Mouse (Mus musculus): ENCODE data around the gene Sox11. TPM values are rescaled to one million over a fixed set of nuclear protein-coding genes. Genes with fewer than 3 reads are reported as not detected.

Gene Sox11
- 949 and 1,162 TPM in 2 replicates for polyA plus RNA-seq (2015; fragmentation: Nextera tagmentation; extraction: Ambion mirVana)

DNA sequence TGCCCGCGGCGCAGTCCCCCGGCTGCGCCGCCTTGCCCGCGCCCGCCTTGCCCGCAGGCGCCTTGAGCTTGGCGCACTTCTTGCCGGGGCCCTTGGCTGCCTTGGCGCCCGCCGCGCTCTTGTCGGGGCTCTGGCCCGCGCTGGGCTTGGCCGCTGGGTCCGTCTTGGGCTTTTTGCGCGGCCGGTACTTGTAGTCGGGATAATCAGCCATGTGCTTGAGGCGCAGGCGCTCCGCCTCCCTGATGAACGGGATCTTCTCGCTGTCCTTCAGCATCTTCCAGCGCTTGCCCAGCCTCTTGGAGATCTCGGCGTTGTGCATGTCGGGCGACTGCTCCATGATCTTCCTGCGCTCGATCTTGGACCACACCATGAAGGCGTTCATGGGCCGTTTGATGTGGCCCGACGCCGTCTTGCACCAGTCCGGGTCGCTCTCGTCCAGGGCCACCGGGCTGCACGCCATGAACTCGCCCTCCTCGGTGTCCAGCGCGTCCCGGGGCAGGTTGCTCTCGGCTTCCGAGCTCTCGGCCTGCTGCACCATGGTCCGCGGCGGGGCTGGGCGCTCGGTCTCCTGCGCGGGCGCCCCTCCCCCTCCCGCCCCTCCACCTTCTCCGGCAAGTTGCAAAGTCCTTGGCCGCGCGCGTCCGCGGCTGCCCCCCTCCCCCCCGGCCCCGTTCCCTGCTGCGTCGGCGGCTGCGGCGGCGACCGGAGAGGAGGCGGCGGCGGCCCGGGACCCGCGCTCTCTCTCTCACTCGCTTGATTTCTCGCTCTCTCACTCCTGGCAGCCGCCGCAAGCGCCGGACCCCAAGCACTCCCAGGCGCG lies at the start of gene Sox11:
TSS of gene Sox11 (minus strand) at position 704 of the 820 bp plus-strand sequence.
- H3K36me3 ChIP-seq (ENCODE audit: control insufficient read depth, insufficient read depth) = no peaks in the 10 kb centered on the region; the same call in 1 of the 2 replicates
- WGBS = under 1% methylated on average over 70 of the region's 95 CpGs
- peak; percentile 3 for ATAC-seq

DNA sequence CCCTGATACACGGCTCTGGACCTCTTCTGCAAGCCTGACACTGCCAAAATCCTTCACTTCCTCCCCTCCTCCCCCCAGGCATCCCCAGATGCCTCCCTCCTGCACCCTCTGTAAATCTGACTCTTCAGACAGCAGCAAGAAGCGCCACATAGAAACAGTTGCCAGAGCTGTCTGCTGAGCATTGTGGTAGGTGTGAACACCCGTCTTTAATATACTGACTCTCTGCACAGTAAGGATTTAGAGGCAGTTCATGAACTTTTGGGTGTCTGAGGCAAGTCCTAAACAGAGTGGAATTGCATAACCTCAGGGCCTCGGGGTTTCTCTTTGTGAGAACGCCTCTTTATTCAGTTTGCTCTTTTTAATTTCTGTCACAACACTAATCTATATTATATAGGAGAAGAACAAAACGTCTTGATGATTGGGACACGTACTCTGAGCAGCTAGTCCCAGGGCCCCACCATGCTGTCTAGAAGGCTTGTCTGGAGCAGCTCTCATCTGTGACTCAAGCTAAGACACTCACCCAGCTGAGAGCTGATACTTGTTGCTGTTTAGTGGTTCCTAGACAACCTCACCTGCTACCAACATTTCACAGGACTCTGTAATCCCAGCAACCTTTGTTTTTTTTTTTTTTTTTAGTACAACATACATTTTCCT lies 49.4 kb upstream of the Sox11 start:
- Histone ChIP-seq H3K4me2 (ENCODE audit: low read length) (no peak overlapping the region), H3K4me3 (replicated peaks; ENCODE audit: low read length) (no peak overlapping the region), H3K4me1 (replicated peaks; ENCODE audit: control insufficient read depth, insufficient read depth, low read length) (peaks cover 5% of the 10 kb centered on the region; the same call in 1 of the 2 replicates), H3K27ac (ENCODE audit: low read length) (no peak overlapping the region), H3K36me3 (ENCODE audit: control insufficient read depth, insufficient read depth) (no peaks in the 10 kb centered on the region), H3K9me3 (ENCODE audit: control insufficient read depth, low read length) (no peaks in the 10 kb centered on the region), H3K27me3 (replicated peaks; ENCODE audit: control insufficient read depth, insufficient read depth, low read length) (no peaks in the 10 kb centered on the region), H3K9ac (replicated peaks; ENCODE audit: low read depth, low read length) (no peak overlapping the region)
- peak; percentile 26; the same call in 1 of the 2 replicates for ATAC-seq
- 14% methylated on average over 7 of the region's 7 CpGs for WGBS

More for the DNA sequence above, at the start of gene Sox11:
- Histone ChIP-seq H3K4me2 (ENCODE audit: low read length) (peak within 1 kb of the TSS; percentile 68), H3K27me3 (replicated peaks; ENCODE audit: control insufficient read depth, insufficient read depth, low read length) (no peaks in the 10 kb centered on the region), H3K4me3 (replicated peaks; ENCODE audit: low read length) (peak within 1 kb of the TSS; percentile 90), H3K9me3 (ENCODE audit: control insufficient read depth, low read length) (no peaks in the 10 kb centered on the region), H3K27ac (ENCODE audit: low read length) (peak within 1 kb of the TSS; percentile 100), H3K9ac (replicated peaks; ENCODE audit: low read depth, low read length) (peak within 1 kb of the TSS; percentile 91), H3K4me1 (replicated peaks; ENCODE audit: control insufficient read depth, insufficient read depth, low read length) (peaks cover 10% of the 10 kb centered on the region)

DNA sequence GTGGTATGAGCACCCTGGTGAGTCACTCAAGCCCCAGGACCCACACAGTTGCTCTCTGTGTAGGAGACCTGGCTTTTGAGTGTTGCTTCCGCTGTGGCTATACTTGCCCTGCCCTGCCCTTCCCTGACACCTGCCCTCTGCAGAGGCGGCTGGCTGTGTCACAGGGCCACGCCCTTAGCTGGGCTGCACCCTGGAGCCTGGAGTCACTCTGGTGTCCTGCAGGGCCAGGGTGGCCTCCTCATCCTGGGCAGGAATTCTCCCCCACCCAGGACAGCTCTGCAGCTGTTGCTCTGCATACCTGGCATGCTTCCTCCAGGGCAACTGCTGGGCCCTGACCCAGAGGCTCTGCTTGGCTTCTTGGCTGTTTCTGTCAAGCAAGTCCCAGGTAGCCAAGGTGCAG lies 48.1 kb upstream of the Sox11 start:
- H3K4me2 ChIP-seq (ENCODE audit: low read length) = no peak overlapping the region
- H3K36me3 ChIP-seq (ENCODE audit: control insufficient read depth, insufficient read depth) = no peaks in the 10 kb centered on the region
- H3K27me3 ChIP-seq (replicated peaks; ENCODE audit: control insufficient read depth, insufficient read depth, low read length) = no peaks in the 10 kb centered on the region
- no peak overlapping the region for H3K27ac ChIP-seq (ENCODE audit: low read length)
- no peaks in the 10 kb centered on the region for H3K9me3 ChIP-seq (ENCODE audit: control insufficient read depth, low read length)
- H3K9ac ChIP-seq (replicated peaks; ENCODE audit: low read depth, low read length) = no peak overlapping the region
- no peak for ATAC-seq
- H3K4me3 ChIP-seq (replicated peaks; ENCODE audit: low read length) = no peak overlapping the region
- 78% methylated on average over 3 of the region's 3 CpGs for WGBS
- H3K4me1 ChIP-seq (replicated peaks; ENCODE audit: control insufficient read depth, insufficient read depth, low read length) = peaks cover 5% of the 10 kb centered on the region; the same call in 1 of the 2 replicates

DNA sequence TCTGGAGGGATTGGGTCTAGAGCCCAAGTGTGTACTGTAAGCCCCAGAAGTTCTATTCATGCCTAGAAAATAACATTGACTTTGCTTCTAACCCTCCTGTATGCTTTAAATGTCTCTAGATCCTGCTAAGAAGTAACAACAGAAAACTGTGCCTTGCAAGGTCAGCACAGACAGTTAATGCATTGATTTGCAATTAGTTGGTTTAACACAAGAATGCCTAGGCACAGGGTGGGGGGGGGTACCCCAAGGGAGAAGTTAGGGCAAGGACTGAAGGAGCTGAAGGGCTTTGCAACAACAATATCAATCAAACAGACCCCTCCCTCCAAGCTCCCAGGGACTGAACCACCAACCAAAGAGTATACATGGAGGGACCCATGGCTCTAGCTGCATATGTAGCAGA lies 47.1 kb upstream of the Sox11 start:
- H3K4me1 ChIP-seq (replicated peaks; ENCODE audit: control insufficient read depth, insufficient read depth, low read length) = peaks cover 8% of the 10 kb centered on the region; the same call in 1 of the 2 replicates
- H3K36me3 ChIP-seq (ENCODE audit: control insufficient read depth, insufficient read depth) = no peaks in the 10 kb centered on the region
- H3K27ac ChIP-seq (ENCODE audit: low read length) = no peak overlapping the region
- no peak overlapping the region for H3K9ac ChIP-seq (replicated peaks; ENCODE audit: low read depth, low read length)
- H3K4me2 ChIP-seq (ENCODE audit: low read length) = no peak overlapping the region
- no peaks in the 10 kb centered on the region for H3K9me3 ChIP-seq (ENCODE audit: control insufficient read depth, low read length)
- ATAC-seq = no peak
- no peak overlapping the region for H3K4me3 ChIP-seq (replicated peaks; ENCODE audit: low read length)
- H3K27me3 ChIP-seq (replicated peaks; ENCODE audit: control insufficient read depth, insufficient read depth, low read length) = no peaks in the 10 kb centered on the region

DNA sequence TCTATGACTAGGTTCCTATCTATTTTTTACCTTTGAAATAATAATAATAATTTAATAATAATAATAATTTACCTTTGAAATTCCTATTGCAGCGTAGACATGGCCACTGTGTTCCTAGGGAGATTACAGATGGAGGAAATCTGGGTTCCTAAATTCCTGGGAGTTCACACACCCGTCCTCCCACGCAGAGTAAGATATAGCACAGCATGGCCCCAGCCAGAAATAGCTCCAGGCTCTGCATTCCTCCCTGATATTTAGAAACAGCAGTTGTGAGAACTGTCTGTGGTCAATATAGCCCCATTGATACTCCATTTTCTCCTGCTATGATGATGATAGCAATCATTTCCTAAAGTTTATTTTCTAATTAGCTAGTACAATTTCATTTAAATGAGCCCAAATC lies 30.1 kb upstream of the Sox11 start:
- ATAC-seq = no peak
- H3K27me3 ChIP-seq (replicated peaks; ENCODE audit: control insufficient read depth, insufficient read depth, low read length) = no peaks in the 10 kb centered on the region
- H3K9ac ChIP-seq (replicated peaks; ENCODE audit: low read depth, low read length) = no peak overlapping the region
- H3K36me3 ChIP-seq (ENCODE audit: control insufficient read depth, insufficient read depth) = no peaks in the 10 kb centered on the region
- no peaks in the 10 kb centered on the region for H3K9me3 ChIP-seq (ENCODE audit: control insufficient read depth, low read length)
- WGBS = 86% methylated on average over 3 of the region's 3 CpGs
- no peaks in the 10 kb centered on the region for H3K4me1 ChIP-seq (replicated peaks; ENCODE audit: control insufficient read depth, insufficient read depth, low read length)
- H3K27ac ChIP-seq (ENCODE audit: low read length) = no peak overlapping the region
- no peak overlapping the region for H3K4me2 ChIP-seq (ENCODE audit: low read length)
- H3K4me3 ChIP-seq (replicated peaks; ENCODE audit: low read length) = no peak overlapping the region

DNA sequence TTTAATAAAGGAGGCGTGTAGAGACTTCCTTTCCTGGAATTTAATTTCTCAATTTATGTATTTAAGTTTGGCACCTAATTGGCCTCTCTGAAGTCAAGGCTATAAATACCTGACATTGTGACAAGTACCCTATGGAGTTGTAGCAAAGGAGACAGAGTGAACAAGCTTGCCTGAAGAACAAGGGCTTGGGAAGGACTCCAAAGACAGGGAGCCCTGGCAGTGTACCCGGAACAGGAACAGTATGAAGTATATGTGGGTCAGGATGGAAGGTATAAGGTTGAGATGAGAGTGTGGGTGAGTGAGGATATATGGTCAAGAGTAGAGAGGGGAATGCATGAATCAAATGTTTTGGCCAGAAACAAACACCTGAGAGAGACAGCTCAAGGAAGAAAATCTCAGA lies 28.4 kb upstream of the Sox11 start:
- no peak overlapping the region for H3K27ac ChIP-seq (ENCODE audit: low read length)
- 78% methylated on average over 2 of the region's 2 CpGs for WGBS
- H3K27me3 ChIP-seq (replicated peaks; ENCODE audit: control insufficient read depth, insufficient read depth, low read length) = no peaks in the 10 kb centered on the region
- H3K36me3 ChIP-seq (ENCODE audit: control insufficient read depth, insufficient read depth) = no peaks in the 10 kb centered on the region
- no peak for ATAC-seq
- H3K4me1 ChIP-seq (replicated peaks; ENCODE audit: control insufficient read depth, insufficient read depth, low read length) = no peaks in the 10 kb centered on the region
- no peak overlapping the region for H3K4me2 ChIP-seq (ENCODE audit: low read length)
- no peak overlapping the region for H3K4me3 ChIP-seq (replicated peaks; ENCODE audit: low read length)
- H3K9ac ChIP-seq (replicated peaks; ENCODE audit: low read depth, low read length) = no peak overlapping the region
- no peaks in the 10 kb centered on the region for H3K9me3 ChIP-seq (ENCODE audit: control insufficient read depth, low read length)

DNA sequence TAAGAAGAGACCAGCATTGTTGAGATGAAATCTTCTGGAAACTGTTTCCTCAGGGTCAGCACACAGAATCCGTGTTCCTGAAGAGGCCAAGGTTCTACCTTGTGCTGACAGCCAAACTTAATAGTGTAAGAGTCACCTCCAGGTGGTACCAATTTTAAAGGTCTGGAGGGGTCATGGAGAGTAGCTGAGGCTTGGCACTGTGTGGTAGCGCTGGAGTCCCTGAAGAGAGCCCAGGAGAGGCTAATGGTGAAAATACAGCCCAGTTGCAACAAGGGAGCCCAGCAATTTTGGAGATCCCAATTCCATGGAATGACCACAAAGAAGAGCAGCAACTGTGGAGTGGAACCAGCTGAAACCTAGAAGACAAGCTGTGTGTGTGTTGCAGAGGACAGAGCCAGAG lies 25.1 kb upstream of the Sox11 start:
- ATAC-seq = no peak
- no peaks in the 10 kb centered on the region for H3K36me3 ChIP-seq (ENCODE audit: control insufficient read depth, insufficient read depth)
- H3K4me2 ChIP-seq (ENCODE audit: low read length) = no peak overlapping the region
- no peaks in the 10 kb centered on the region for H3K9me3 ChIP-seq (ENCODE audit: control insufficient read depth, low read length)
- 79% methylated on average over 2 of the region's 2 CpGs for WGBS
- no peaks in the 10 kb centered on the region for H3K27me3 ChIP-seq (replicated peaks; ENCODE audit: control insufficient read depth, insufficient read depth, low read length)
- no peak overlapping the region for H3K4me3 ChIP-seq (replicated peaks; ENCODE audit: low read length)
- no peak overlapping the region for H3K27ac ChIP-seq (ENCODE audit: low read length)
- no peak overlapping the region for H3K9ac ChIP-seq (replicated peaks; ENCODE audit: low read depth, low read length)
- H3K4me1 ChIP-seq (replicated peaks; ENCODE audit: control insufficient read depth, insufficient read depth, low read length) = peaks cover 10% of the 10 kb centered on the region

DNA sequence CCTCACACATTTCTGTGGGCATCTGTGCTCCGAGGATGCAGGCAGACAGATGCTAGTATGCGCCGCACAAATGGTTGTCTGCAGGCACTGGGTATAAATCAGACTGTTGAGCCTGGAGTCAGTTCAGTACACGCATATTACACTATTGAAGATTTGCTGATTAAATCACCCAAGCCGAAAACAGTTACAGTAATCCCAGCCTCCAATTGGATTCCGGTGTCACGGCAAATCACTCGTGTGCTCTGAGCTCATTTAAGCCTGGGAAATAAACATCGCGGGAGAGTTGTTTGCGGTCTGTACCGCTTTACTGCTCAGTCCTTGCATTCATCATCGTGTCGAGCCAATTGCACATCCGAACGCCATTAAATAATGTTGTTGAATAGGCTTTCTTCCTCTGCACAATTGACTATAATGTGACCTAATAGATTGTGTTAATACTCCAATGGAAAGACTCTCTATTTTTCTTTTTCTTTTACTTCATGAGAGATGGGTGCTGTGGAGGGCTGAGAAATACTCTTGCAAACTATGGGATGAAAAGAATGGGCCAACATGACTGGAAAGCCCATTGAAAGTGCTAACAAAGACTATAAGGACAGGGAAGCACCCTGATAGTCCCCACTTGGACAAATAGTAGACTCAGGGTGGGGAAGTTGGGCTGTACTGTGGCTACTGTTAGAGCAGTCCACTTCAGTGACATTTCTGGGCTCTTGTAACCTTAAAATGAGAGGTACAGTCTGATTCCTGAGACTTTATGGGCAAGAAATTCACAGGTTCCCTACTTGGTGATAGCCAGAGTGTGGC lies 21.7 kb upstream of the Sox11 start:
- peak; percentile 78 for ATAC-seq
- H3K4me1 ChIP-seq (replicated peaks; ENCODE audit: control insufficient read depth, insufficient read depth, low read length) = peaks cover 10% of the 10 kb centered on the region
- peak overlapping the region; percentile 37 for H3K4me2 ChIP-seq (ENCODE audit: low read length)
- WGBS = 15% methylated on average over 16 of the region's 16 CpGs
- no peaks in the 10 kb centered on the region for H3K27me3 ChIP-seq (replicated peaks; ENCODE audit: control insufficient read depth, insufficient read depth, low read length)
- H3K27ac ChIP-seq (ENCODE audit: low read length) = peak overlapping the region; percentile 59
- H3K9me3 ChIP-seq (ENCODE audit: control insufficient read depth, low read length) = no peaks in the 10 kb centered on the region
- H3K4me3 ChIP-seq (replicated peaks; ENCODE audit: low read length) = no peak overlapping the region; the same call in 1 of the 2 replicates
- H3K9ac ChIP-seq (replicated peaks; ENCODE audit: low read depth, low read length) = peak overlapping the region; percentile 27; the same call in 1 of the 2 replicates
- H3K36me3 ChIP-seq (ENCODE audit: control insufficient read depth, insufficient read depth) = no peaks in the 10 kb centered on the region

Measured in forebrain, embryonic 16.5 days (tissue).